Mouse (Mus musculus) olfactory bulb, adult 2 months (tissue): Measurements from ENCODE around the gene Mecom. TPM values are rescaled to one million over a fixed set of nuclear protein-coding genes. Genes with fewer than 3 reads are reported as not detected.

Source experiments
- H3K27ac ChIP-seq: fragments of 200-500 bp; 2 replicates; pipeline ENCODE4 v1.5.1; 2012; ENCODE audit warnings: low read depth, low read length; ENCODE audit not compliant: insufficient read depth
- H3K4me1 ChIP-seq: fragments of 200-500 bp; 2 replicates; pipeline ENCODE4 v1.6.1; 2012; ENCODE audit warnings: low read length; ENCODE audit not compliant: control insufficient read depth, insufficient read depth
- H3K4me3 ChIP-seq: fragments of 200-500 bp; 2 replicates; pipeline ENCODE4 v1.5.1; 2012; ENCODE audit warnings: mild to moderate bottlenecking, low read depth, low read length, moderate library complexity; ENCODE audit not compliant: insufficient read depth
- CTCF ChIP-seq: fragments of 200-500 bp; IDR thresholded peaks from 2 replicates; pipeline ENCODE4 v1.5.1; 2012; ENCODE audit warnings: low read depth, mild to moderate bottlenecking, low read length, moderate library complexity; ENCODE audit not compliant: insufficient read depth
- POLR2A ChIP-seq: fragments of 200-500 bp; IDR thresholded peaks from 2 replicates; pipeline ENCODE4 v1.6.1; 2012; ENCODE audit warnings: mild to moderate bottlenecking, low read depth, low read length, moderate library complexity; ENCODE audit not compliant: insufficient read depth
- WGBS: fragments of 180-500 bp; shearing (Covaris S2); methylation state at CpG from one replicate; pipeline ENCODE4 v1.1.7; 2018; 5-methylcytosine and 5-hydroxymethylcytosine counted together
- polyA plus RNA-seq: library from polyadenylated mRNA; stranded (reverse); fragments of >200 nt; gene quantifications from 2 replicates; pipeline ENCODE4 v1.2.4, GENCODE M21; 2012; ENCODE audit warnings: low replicate concordance; ENCODE audit not compliant: missing spikeins, insufficient read depth, insufficient read length

The Mecom gene
- polyA plus RNA-seq, 1 experiment = not detected

DNA sequence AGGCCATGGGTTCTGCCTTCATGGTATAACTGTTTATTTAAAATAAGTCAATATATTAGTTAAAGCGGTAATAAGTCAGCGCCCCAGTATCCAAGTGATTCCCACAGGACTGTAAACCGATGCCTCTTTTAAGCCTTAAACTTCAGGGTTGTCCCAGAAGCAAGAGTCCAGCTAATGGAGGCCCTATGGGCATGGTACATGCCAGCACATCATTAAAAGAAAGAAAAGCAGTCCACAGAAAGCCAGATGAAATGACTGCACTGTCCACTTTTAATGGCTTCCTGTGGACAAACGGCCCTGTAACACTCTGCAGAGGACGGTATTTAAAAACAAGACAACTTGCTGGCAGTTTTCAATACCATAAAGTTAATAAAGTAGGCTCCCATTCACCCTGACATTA lies 531.0 kb downstream of the Mecom start:
- H3K4me3 ChIP-seq = no peak overlapping the region
- TF ChIP-seq CTCF (no peak), POLR2A (no peak)
- WGBS = 86% methylated on average over 5 of the region's 5 CpGs

GRCm38 (mm10) chr3:30014962-30015660 lies 532.7 kb downstream of the Mecom start:
- 13% methylated on average over 10 of the region's 10 CpGs for WGBS
- Histone ChIP-seq H3K4me3 (no peak overlapping the region), H3K4me1 (peaks cover 4% of the 10 kb centered on the region; the same call in 1 of the 2 replicates), H3K27ac (no peak overlapping the region)
- TF ChIP-seq CTCF = peak; percentile 41; the same call in 1 of the 2 replicates
- no peak for TF ChIP-seq POLR2A

More for the DNA sequence above, 531.0 kb downstream of the Mecom start:
- Histone ChIP-seq H3K4me1 (peaks cover 4% of the 10 kb centered on the region; the same call in 1 of the 2 replicates), H3K27ac (no peak overlapping the region)

DNA sequence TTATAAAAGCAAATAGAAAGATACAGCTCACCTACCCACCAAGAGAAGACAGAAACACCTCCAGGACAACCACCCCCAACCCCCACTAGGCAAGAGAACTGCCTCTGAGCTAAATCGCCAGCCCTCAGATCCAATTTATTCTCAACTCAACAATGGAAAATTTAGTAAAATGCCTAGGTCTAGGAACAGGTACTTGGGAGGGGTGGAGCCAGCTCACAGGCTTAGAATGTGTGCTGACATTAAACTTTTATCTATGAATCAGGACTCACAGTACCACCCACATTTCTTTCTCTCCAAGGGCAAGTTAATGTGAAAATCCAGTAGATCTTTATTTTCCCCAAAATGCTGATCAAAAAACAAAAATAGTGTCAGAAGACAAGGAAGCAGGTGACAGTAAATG lies 533.5 kb downstream of the Mecom start:
- peaks cover 4% of the 10 kb centered on the region; the same call in 1 of the 2 replicates for H3K4me1 ChIP-seq
- WGBS = 64% methylated on average over 1 of the region's 1 CpGs
- H3K4me3 ChIP-seq = no peak overlapping the region
- no peak overlapping the region for H3K27ac ChIP-seq
- no peak for TF ChIP-seq POLR2A
- TF ChIP-seq CTCF = no peak

DNA sequence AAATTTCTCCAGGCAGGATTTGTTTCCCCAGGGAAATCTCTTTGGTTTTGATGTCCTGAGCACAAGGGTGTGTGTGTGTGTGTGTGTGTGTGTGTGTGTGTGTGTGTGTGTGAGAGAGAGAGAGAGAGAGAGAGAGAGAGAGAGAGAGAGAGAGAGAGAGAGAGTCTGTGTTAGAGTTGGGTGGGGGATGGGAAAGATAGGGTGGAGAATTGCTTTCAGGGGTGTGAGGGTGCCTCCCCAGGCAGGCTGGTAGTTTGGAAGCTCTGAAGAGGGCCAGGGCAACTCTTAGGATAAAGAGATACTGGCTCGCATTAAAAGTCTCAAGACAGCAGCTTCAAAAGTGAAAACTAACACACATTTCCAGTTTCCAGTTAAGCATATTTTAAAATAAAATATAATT lies 534.4 kb downstream of the Mecom start:
- no peak overlapping the region for H3K27ac ChIP-seq
- no peak for TF ChIP-seq POLR2A
- peaks cover 4% of the 10 kb centered on the region; the same call in 1 of the 2 replicates for H3K4me1 ChIP-seq
- 88% methylated on average over 1 of the region's 1 CpGs for WGBS
- H3K4me3 ChIP-seq = no peak overlapping the region

- no peak overlapping the region for H3K27ac ChIP-seq
- H3K4me1 ChIP-seq = peaks cover 4% of the 10 kb centered on the region; the same call in 1 of the 2 replicates
- no peak for TF ChIP-seq CTCF
- H3K4me3 ChIP-seq = peak overlapping the region; percentile 33
- under 1% methylated on average over 29 of the region's 29 CpGs for WGBS
Observed at GRCm38 (mm10) chr3:30012666-30013365, 535.0 kb downstream of the Mecom start.

DNA sequence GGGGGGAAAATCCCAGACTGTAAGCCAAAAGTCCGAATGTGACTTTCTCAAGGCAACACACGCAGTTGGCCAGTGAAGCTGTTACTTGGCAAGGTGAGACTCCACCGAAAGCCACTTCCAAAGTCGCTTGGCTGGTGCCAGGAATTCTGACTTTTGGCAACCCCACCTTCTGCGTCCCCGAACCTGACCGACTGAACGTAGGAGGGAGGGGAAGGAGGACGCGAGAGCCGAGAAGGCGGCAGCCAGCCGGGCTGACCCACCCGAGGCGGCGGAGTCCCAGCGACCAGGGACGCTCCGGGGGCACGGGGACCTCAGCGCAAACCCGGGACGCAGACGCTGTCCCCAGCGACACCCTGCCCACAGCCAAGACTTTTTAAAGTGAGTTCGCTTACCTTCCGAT lies 535.7 kb downstream of the Mecom start:
- TF ChIP-seq POLR2A = no peak
- no peak for TF ChIP-seq CTCF
- H3K27ac ChIP-seq = no peak overlapping the region

DNA sequence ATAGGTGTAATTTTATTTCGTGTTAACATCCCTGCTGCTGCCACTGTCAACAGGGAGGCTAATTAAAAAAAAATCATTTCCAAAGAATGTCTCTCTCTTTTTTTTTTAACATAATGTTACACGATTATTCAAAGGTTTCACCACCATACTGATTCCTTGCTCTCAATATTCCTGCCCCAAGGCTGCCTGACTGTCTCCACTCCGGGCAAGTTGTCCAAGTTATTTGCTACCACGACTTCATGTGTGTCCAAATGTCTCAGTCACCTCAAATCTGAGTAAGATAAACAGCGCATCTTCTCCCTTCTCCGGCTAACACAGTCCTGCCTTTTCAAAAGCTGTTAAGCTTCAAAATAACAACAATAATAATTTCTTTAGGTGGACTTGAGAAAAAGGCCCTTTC lies 536.1 kb downstream of the Mecom start:
- TF ChIP-seq POLR2A = no peak
- TF ChIP-seq CTCF = no peak
- H3K4me3 ChIP-seq = no peak overlapping the region
- H3K4me1 ChIP-seq = peaks cover 4% of the 10 kb centered on the region; the same call in 1 of the 2 replicates
- no peak overlapping the region for H3K27ac ChIP-seq
- 24% methylated on average over 6 of the region's 6 CpGs for WGBS

More for the DNA sequence above, 535.7 kb downstream of the Mecom start:
- Histone ChIP-seq H3K4me1 (peaks cover 4% of the 10 kb centered on the region; the same call in 1 of the 2 replicates), H3K4me3 (peak overlapping the region; percentile 13; the same call in 1 of the 2 replicates)
- 2% methylated on average over 27 of the region's 27 CpGs for WGBS

GRCm38 (mm10) chr3:30010889-30011288 lies 536.9 kb downstream of the Mecom start:
- TF ChIP-seq POLR2A = no peak
- TF ChIP-seq CTCF = no peak
- H3K4me3 ChIP-seq = no peak overlapping the region
- 63% methylated on average over 6 of the region's 6 CpGs for WGBS
- H3K4me1 ChIP-seq = peaks cover 4% of the 10 kb centered on the region; the same call in 1 of the 2 replicates
- H3K27ac ChIP-seq = no peak overlapping the region

DNA sequence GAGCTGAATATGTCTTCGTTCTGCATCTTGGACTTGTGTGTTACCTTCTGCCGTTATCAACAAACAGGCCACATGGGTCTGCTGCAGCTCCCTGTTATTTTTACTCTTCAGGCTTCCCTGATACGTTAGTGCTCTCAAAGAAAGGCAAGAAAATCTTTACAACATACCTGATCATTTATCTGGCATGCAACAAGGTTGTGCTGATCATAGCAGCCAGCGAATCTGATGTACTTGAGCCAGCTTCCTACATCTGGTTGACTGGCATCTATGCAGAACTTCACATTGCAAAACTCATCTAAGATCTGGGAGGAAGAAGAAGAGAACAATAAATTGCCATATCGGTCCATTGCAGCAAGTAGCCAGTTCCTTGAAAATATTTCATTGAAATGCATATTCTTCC lies 538.2 kb downstream of the Mecom start:
- 72% methylated on average over 5 of the region's 5 CpGs for WGBS

GRCm38 (mm10) chr3:30004888-30005405 lies 542.9 kb downstream of the Mecom start:
- H3K27ac ChIP-seq = no peak overlapping the region
- H3K4me1 ChIP-seq = no peaks in the 10 kb centered on the region
- WGBS = 35% methylated on average over 8 of the region's 8 CpGs
- no peak overlapping the region for H3K4me3 ChIP-seq
- no peak for TF ChIP-seq POLR2A
- TF ChIP-seq CTCF = no peak

More for the DNA sequence above, 538.2 kb downstream of the Mecom start:
- no peak overlapping the region for H3K4me3 ChIP-seq
- no peak overlapping the region for H3K27ac ChIP-seq
- no peak for TF ChIP-seq POLR2A
- TF ChIP-seq CTCF = no peak
- peaks cover 4% of the 10 kb centered on the region; the same call in 1 of the 2 replicates for H3K4me1 ChIP-seq
